Mouse (Mus musculus) megakaryocyte, adult 5-6 weeks (primary cell): ENCODE results near the gene Golga7b. TPM values are rescaled to one million over a fixed set of nuclear protein-coding genes. Genes with fewer than 3 reads are reported as not detected.

Experiments
- ATAC-seq: 2 replicates; pipeline ENCODE4 v1.8.0; 2016; ENCODE audit warnings: mild to moderate bottlenecking, inconsistent platforms; ENCODE audit not compliant: poor library complexity, severe bottlenecking
- total RNA-seq, 2 experiments: library from RNA; stranded (forward) in 1 of 2; stranded (reverse) in 1 of 2; fragments of 153-499, 151-499 nt in 1 of 2; fragments of 221-1000, 200-1000 nt in 1 of 2; gene quantifications; 2 replicates each; pipeline versions ENCODE4 v1.2.3 to v1.2.4; 2015 to 2017

The Golga7b gene
- total RNA-seq, 2 experiments from 2014 or later: not detected

DNA sequence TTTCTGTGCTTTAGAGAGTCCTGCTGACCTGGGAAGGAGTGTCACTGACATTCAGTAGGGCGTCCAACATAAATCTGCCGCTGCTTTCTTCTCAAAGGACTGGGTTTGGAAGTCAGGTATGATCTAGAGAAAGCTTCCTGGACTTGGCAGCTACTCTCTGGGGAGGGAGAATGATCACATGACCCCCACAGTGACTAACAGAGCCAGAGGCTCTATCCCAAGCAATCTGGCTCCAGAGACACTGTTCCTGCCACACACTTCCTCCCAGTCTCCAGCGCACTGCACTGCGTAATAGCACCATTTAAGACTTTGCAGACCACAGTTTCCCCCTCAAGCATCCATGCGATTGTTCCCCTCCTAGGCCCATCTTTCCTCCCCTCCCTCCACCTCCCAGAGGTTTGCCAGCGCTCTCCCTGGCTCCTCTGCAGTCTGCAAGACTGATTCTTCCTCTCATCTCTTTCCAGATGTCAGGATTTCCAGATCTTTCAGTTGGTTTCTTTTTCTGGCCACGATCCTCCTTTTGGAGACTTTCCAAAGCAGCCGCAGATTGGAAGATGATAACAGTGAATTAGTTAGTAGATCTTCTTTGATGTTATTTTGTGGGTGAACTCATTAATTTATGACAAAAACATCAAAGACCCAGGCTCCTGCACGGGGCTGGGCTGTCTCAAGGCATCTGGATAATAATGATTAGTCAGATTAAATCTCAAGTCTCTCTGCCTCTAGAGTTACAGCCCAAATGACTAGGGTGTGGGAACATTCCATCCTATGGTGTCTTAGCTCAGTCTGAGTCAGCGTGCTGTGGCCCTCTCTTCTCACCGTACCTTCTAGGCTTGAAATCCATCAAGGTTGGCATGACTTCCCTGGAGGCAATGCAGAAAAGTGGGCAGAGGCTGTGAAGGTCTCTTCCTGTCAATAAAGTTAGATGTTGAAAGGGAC lies 2.9 kb downstream of the Golga7b start:
- no peak for ATAC-seq

DNA sequence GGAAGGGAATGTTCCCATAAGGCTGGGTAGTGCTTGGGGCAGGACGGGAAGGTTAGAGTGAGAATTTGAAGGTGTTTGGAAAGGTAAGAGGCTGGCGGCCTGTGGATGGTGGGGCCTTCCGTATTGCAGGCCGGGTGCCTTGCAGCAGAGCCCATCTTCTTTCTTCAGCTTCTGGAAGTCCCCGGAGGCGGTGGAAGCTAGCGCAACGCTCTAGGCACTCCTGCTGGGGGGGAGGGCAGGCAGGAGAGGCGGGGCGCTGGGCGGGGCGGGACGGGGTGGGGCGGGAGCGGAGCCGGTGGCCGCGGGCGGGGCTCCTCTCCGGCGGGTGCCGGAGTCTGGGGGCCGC lies 8.0 kb downstream of the Golga7b start:
- no peak for ATAC-seq

DNA sequence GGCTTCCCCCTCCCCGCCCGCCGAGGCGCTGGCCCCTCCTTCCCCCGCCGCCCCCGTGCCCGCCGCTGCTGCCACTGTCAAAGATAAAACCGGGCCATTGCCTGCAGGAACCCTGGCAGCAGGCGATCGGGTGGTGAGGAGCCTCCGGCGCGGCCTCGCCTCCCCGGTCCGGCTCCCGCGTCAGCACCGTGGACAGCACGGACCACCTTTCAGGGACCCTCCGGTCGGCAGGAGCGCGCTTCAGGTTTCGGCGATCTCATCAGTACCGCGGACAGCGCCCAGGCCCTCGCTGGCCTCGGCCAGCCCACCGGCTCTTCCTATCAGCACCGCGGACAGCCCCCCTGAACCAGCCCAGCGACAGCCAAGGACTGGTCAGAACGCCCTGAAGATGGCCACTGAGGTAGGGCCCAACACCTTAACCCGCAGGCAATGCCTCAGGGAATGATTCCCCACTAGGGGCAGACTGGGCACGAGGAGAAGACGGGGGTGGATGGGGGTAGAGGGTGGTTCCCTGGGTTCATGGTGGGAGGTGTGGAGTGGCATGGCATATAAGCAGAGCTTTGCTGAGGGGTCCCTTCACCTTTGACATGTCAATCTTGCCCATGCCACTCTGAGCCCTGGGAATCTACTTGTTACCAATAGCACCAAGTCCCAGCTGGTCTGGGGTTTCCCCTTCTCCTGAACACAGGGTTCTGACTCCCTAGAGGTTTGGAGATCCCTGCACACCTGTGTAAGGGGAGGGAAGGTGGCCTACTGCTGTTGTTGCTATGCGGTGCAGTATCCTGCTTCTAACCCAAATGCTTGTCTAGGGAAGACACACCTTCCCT lies 8.6 kb downstream of the Golga7b start:
- ATAC-seq: peak; percentile 49

DNA sequence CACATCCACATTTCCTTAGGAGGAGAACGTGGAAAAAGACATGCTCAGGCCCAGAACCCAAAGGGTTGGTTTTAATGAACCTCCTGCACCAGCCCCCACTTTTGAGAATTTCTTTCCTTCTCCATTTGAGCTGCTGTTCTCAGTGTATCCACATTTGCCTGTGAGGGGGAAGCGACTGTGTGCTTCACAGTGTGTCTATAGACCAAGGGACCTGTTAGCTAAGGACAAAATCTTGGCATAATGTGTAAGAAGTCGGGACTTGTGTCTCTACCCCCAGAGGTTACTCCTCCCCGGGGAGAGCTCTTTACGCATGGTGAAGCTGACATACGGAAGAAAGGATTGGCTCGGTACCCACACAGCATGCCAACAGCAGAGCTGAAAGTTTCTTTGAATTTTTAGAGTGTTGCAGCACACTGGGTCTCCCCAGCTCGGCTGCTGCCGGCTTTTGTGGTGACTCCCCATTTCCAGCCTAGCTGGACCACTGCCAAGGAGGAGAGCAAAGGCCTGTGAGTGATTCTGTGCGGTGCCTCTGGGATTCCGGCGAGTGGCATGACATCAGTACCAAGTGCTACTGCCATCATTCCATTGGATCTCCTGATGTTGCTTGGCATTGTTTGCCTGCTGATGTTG lies 9.4 kb downstream of the Golga7b start:
- ATAC-seq: no peak

DNA sequence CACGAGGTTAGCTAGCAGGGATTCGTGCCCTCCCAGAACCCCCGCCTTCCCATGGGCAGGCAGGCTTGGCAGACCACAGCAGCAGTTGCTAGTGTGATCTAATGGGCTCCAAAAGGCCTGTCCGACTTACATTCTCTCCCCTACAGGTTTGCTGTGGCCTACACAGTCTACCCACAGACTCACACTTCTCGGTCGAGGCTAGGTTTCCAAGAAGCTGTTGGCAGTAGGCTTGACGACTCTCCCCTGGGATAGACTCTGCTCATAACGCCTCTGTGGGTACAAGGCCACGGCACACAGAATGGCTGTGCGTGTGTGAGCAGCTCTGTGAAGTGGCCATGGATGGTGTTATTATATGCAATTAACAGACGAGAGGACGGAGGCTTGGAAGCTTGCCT lies 9.9 kb downstream of the Golga7b start:
- ATAC-seq: no peak

DNA sequence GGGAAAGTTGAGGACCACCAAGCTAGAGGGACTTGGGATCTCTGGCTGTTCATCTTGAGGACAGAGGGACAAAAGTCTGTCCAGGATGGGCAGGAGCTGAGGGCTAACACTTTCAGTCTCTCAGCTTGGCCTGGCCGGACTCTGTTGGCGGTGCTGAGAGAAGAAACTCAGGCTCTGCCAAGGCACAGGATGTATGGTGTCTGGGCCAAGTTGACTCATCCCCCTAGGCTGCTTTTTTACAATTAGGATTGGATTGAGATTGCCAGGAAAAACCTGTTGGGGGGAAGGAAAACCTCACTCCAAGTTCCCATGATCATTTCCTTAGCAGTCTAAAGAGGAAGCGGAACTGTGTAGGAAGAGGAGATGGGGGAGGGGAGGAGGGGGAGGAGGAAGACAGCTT lies 10.7 kb downstream of the Golga7b start:
- no peak for ATAC-seq

DNA sequence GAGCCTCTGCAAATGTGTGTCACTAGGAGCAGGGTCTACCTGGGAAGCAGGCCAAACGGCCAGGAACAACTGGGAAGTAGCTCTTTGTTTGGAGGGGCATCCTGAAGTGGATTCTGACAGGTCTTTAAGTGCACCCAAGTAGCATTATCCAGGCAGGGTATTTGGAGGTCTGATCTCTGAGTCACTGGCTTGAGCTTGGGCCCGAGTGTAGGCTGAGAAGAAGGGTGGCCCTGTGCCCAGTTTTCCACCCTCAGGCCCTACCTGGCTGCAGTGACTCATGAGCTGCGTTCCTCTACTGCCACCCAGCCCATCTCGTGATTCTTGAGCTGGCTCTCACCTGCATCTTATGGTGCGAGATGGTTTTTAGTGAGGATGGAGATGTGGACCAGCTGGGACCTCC lies 11.2 kb downstream of the Golga7b start:
- no peak for ATAC-seq

DNA sequence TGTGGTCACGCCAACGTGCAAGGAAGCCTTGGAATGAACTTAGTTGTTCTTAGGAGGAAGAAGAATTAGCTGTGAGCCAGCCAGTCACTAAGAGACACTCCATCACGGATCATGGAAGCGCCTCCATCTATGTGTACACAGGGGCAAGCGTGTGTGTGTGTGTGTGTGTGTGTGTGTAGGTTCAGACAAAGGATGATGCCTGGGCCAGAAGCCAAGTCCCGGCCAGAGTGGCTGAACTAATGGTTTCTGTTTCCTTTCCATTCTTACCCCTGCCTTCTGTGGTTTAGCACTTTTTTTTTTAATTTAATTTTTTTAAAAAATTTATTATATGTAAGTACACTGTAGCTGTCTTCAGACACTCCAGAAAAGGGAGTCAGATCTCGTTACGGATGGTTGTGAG lies 13.1 kb downstream of the Golga7b start:
- no peak for ATAC-seq

DNA sequence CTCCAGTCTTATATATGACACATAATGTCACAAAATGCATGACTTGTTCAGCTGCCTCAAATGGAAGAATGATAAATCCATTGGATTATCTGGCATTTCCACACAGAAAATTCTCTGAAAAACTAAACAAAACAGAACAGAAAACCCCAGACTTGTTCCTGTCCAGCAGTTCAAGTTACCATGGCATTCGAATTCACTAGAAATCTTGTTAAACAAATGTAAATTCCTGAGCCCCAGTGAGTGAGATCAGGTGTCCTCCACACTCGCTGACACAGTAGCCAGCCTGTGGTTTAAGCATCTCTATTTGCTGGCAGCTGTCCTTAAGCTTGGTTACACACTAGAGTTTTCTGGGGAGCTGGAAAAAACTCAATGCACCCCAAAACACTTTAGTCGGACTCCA lies 16.1 kb downstream of the Golga7b start:
- ATAC-seq: no peak

DNA sequence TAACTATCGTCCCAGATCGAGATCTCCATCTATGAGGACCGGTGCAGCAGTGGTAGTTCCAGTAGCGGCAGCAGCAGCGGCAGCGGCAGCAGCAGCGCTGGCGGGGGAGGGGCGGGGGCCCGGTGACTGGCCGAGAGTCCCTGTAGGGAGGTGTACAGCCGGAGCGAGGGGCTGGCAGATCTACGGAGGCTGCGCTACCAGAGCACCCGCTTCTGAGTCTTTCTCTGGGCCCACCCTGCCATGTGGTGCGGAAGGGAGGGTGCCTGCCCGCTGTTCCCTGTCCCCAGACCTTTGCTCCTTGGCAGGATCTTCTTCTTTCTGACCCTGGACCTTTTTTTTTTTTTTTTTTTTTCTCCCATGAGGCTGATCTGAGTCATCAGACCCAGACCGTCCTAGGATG lies 21.0 kb downstream of the Golga7b start:
- ATAC-seq: no peak

DNA sequence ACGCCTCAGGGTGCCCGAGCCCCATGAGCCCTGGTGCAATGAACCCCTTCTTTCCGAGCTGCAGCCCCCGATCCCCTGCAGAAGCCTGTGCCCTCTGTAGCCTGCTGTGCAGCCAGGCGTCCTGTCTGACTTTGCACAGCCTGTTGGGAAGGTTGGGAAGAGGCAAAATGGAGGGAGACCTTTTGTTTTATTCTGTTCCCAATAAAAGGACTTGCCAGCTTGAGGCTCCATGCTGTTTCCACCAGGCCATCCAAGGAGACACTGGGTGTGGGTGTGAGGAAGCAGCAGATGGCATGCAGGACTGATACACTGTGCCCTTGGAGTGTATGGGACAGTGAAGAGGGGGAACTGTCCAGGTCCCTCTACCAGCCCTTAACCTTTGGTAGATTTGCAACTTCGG lies 22.7 kb downstream of the Golga7b start:
- ATAC-seq: no peak

DNA sequence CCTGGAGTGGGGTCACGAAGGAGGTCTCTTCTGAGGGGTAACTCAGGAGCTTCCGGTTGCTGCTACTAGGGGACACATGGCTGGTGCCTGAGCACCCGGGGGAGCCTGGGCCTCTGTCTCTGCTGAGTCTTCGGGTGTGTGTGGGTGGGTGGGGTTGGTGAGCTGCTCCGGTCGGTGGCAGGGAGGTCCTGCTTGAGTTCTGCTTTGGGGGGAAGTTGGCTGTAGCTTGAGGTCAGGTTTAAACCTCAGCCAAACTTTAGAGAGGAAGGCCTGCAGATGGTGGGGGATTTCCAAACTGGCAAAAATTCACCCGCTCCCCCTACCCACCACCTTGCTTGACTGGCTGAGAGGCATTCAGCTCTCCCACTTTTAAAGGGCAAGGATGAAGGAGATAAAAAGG lies 23.8 kb downstream of the Golga7b start:
- ATAC-seq: no peak

DNA sequence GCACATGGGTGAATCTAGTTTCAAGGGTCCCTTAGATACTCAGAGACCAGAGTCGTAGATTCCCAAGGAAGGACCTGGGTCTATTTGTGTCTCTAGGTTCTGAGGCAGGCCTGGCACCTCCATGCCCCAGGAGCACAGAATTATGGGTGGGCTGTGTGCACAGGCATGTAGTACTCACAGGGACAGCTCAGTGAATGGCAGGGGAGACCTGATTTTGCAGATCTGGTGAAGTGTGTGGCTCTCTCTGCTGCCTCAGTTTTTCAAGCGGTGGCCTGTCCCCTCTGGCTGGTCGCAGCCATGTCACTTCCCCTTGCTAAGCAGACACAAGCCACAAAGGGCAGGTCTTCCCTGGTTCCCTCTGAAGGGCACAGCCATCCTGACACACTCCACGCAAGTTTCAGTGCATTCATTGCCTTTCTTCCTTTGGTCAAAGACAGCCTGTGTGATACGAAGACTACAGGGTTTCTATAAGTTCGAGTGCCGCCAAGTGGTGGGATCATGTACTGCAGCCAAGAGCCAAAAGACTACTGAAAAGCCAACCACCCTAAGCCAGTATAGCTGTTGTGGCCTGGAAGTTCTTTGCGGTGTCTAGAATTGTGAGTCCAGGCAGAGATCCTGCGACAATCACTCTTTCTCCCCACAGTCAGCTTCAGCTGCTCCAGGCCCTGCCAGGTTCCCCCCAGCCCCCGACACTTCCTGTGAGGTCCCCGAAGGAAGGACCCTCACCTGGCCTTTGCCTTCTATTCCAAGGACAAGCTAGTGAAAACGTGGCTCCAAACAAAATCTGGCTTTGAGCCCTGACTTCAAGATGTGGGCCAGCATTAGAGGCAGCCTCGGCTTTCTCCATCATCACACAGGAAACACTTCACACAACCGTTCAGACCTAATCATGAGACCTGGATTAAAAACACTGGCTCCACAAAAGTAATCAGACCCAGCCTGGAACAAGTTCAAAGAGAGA lies 24.9 kb downstream of the Golga7b start:
- peak; percentile 87 for ATAC-seq

DNA sequence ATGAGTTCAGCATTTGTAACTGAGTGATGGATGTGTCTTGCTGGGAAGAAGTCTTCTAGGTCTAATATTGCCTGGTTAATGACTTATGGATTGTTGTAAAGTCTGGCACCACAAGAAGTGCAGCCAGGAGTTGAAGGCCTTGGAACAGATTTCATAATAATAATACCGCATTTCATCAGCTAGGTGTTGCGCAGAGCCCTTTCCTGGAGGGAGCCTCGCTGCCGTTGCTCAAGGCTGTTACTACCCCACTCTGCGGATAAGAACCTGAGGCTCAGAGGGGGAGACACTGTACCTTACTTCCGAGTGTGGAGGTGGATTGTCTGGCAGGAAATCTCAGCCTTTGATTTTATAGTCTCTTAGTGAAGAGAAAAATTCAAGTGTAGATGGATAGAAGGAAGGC lies 29.9 kb downstream of the Golga7b start:
- ATAC-seq: peak; percentile 71

DNA sequence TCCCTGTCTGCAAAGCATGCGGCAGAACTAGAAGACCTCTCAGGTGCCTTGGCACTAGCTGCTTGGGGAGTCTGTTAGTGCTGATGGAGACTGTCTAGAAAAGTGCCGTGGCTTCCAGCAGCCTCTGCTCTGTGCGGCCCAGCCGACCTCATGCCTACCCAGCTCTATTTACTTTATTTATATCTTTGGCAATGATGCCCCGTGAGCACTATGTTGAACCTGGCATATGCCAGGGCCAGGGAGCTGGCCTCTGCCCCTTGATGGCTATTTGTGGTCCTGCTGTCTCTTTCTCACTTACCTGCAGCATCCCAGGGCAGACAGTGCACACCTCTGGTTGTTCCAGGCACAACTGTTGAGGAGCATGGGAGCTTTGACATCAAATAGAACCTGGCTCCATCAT lies 31.1 kb downstream of the Golga7b start:
- ATAC-seq: no peak

DNA sequence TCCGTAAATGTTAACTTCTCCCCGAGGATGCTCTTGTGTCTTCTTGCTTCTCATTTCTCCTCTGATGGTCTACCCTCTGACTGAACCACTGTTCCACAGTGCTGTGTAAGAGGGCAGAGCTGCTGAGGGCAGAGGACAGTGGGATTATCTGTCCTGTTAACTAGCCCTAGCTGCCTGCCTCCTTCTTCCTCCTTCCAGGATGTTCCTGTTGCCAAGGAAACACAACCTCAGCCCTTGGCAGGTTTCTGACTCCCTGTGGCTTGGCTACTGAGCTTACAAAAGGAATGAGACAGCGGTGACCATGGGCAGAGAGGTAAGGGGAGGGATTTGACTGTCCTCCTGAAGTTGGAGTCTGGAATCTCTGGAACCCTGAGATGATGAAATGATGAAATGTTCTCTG lies 32.2 kb downstream of the Golga7b start:
- no peak for ATAC-seq

DNA sequence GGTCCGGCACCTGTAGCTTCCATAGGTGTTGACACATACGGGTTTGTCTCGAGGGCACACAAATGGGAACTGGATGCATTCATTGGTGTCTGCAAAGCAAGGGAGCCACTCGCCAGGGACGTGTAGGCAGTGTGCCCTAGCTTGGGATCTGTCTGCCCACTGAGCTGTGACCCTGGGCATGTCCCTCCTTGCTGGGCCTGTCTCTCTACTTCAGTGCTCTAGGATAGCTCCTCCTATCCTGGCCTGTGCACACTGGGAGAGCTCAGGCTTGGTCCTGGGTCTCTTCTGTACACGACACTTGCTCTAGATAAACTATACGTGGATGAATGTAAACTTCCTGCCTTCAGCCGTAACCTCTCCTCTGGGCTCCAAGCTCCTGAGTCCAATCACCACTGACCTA lies 36.8 kb downstream of the Golga7b start:
- no peak for ATAC-seq

DNA sequence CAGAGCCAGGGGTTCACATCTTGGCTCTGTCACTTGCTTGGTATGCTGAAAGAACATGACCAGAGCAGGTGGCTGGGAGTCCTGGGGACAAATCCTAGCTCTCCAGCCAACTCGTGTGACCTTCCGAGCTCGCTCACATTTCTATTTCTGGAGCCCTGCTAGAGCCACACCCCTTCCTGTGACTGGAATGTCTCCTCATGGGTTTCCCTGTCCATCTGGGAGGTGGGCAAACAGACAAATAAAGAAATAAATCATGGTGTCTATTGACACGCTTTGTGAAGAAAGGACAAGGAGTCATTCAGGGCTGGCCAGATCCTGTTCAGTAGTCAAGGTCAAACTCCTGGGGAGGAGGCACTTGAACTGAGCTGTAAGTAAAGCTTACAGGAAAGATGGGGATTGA lies 41.0 kb downstream of the Golga7b start:
- no peak for ATAC-seq

DNA sequence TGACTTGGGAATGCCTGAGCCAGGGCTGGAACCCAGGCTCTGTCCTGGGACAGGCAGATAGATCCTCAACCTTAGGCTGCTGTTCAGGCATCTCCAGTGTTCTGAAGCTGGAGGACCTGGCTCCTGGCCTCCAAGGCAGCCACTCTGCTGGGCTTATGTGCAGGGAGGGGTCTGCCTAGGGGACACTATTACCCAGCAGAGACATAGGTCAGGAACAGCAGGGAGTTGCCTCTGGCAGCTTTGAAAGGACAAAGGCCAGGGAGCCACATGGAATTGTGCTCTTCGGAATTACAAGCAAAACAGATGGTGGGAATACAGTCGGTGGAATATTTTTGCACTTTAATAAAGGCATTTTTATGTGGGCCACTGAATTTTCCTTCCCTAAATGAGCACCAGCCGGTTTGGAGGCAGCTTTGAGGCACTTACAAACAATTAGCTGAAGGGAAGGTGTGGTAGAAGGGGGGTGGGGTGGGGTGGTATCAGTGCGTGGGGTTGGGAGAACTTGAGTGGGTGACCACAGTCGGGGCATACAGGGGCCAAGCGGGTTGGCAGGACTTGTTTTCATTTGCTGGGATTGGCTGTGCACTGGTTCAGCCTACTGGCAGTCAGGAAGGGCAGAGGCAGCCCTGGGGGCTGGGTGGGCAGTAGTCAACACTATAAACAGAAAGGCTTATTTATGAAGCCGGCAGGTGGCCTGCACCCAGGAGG lies 43.7 kb downstream of the Golga7b start:
- no peak for ATAC-seq

DNA sequence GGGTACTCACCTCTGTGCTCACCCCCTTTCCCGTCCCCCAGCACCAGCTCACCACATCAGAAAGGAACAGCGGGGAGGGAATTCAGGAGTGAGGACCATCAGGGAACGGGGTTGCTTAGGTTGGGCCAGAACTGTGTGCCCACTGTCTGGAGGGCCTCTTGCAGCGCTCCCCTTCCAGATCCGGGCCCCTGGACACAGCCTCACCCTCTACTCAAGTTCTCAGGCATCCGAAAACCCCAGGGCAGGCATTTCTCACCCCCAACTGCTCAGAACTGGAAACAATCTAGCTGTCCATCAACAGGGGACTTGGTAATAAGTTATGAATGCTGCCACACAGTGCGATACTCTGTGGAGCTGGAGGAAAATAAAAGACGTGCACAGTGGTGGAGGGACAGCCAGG lies 44.7 kb downstream of the Golga7b start:
- ATAC-seq: no peak
